Mouse (Mus musculus): ENCODE results near the gene Tmem268. TPM values are rescaled to one million over a fixed set of nuclear protein-coding genes. Genes with fewer than 3 reads are reported as not detected.

The Tmem268 gene
- polyA plus RNA-seq, 1 experiment from 2014 or later, result 3.8 TPM

- H3K4me2 ChIP-seq (ENCODE audit: low read length), result no peak overlapping the region
- H3K4me3 ChIP-seq (ENCODE audit: low read length), result no peak overlapping the region
- H3K27me3 ChIP-seq (replicated peaks; ENCODE audit: control insufficient read depth, insufficient read depth, low read length), result no peaks in the 10 kb centered on the region
- H3K27ac ChIP-seq (ENCODE audit: low read depth, low read length), result no peak overlapping the region
- H3K36me3 ChIP-seq (ENCODE audit: control insufficient read depth, insufficient read depth, low read length), result no peaks in the 10 kb centered on the region
- no peak overlapping the region for H3K9ac ChIP-seq (ENCODE audit: low read depth, low read length)
- H3K4me1 ChIP-seq (ENCODE audit: control insufficient read depth, insufficient read depth, low read depth, low read length), result 0 out of 2 replicates have a peak, but pooled peaks cover 10% of the 10 kb centered on the region
- no peak for ATAC-seq
- 83% methylated on average over 7 of the region's 7 CpGs for WGBS
- H3K9me3 ChIP-seq (ENCODE audit: control insufficient read depth, low read length), result no peaks in the 10 kb centered on the region
These were observed 3.5 kb downstream of the Tmem268 start for GRCm38 (mm10) chr4:63561861-63562675.

- no peak overlapping the region for H3K27ac ChIP-seq (ENCODE audit: low read depth, low read length)
- no peaks in the 10 kb centered on the region for H3K36me3 ChIP-seq (ENCODE audit: control insufficient read depth, insufficient read depth, low read length)
- H3K9ac ChIP-seq (ENCODE audit: low read depth, low read length), result no peak overlapping the region
- ATAC-seq, result no peak
- H3K27me3 ChIP-seq (replicated peaks; ENCODE audit: control insufficient read depth, insufficient read depth, low read length), result no peaks in the 10 kb centered on the region
- H3K4me1 ChIP-seq (ENCODE audit: control insufficient read depth, insufficient read depth, low read depth, low read length), result 0 out of 2 replicates have a peak, but pooled peaks cover 8% of the 10 kb centered on the region
- H3K4me3 ChIP-seq (ENCODE audit: low read length), result no peak overlapping the region
- no peak overlapping the region for H3K4me2 ChIP-seq (ENCODE audit: low read length)
- 81% methylated on average over 4 of the region's 4 CpGs for WGBS
- no peaks in the 10 kb centered on the region for H3K9me3 ChIP-seq (ENCODE audit: control insufficient read depth, low read length)
These were observed 4.2 kb downstream of the Tmem268 start for GRCm38 (mm10) chr4:63562742-63563141.

GRCm38 (mm10) chr4:63567712-63568390 lies 9.3 kb downstream of the Tmem268 start:
- Histone ChIP-seq H3K9me3 (ENCODE audit: control insufficient read depth, low read length) (no peaks in the 10 kb centered on the region), H3K4me2 (ENCODE audit: low read length) (no peak overlapping the region), H3K4me3 (ENCODE audit: low read length) (no peak overlapping the region), H3K27ac (ENCODE audit: low read depth, low read length) (no peak overlapping the region), H3K27me3 (replicated peaks; ENCODE audit: control insufficient read depth, insufficient read depth, low read length) (no peaks in the 10 kb centered on the region), H3K4me1 (ENCODE audit: control insufficient read depth, insufficient read depth, low read depth, low read length) (peaks cover 10% of the 10 kb centered on the region), H3K36me3 (ENCODE audit: control insufficient read depth, insufficient read depth, low read length) (no peaks in the 10 kb centered on the region), H3K9ac (ENCODE audit: low read depth, low read length) (no peak overlapping the region)
- WGBS, result 92% methylated on average over 8 of the region's 10 CpGs
- ATAC-seq, result 0 out of 2 replicates have a peak, but pooled peaks have one; percentile 15

GRCm38 (mm10) chr4:63569322-63569721 lies 10.7 kb downstream of the Tmem268 start:
- Histone ChIP-seq H3K9ac (ENCODE audit: low read depth, low read length) (no peak overlapping the region), H3K4me2 (ENCODE audit: low read length) (no peak overlapping the region), H3K4me3 (ENCODE audit: low read length) (no peak overlapping the region), H3K27ac (ENCODE audit: low read depth, low read length) (no peak overlapping the region), H3K36me3 (ENCODE audit: control insufficient read depth, insufficient read depth, low read length) (no peaks in the 10 kb centered on the region), H3K9me3 (ENCODE audit: control insufficient read depth, low read length) (no peaks in the 10 kb centered on the region), H3K4me1 (ENCODE audit: control insufficient read depth, insufficient read depth, low read depth, low read length) (peaks cover 10% of the 10 kb centered on the region), H3K27me3 (replicated peaks; ENCODE audit: control insufficient read depth, insufficient read depth, low read length) (no peaks in the 10 kb centered on the region)
- whole genome bisulfite sequencing, result 87% methylated on average over 8 of the region's 8 CpGs
- no peak for ATAC-seq

- Histone ChIP-seq H3K27ac (ENCODE audit: low read depth, low read length) (no peak overlapping the region), H3K36me3 (ENCODE audit: control insufficient read depth, insufficient read depth, low read length) (no peaks in the 10 kb centered on the region), H3K4me2 (ENCODE audit: low read length) (no peak overlapping the region), H3K4me1 (ENCODE audit: control insufficient read depth, insufficient read depth, low read depth, low read length) (peaks cover 10% of the 10 kb centered on the region), H3K9me3 (ENCODE audit: control insufficient read depth, low read length) (no peaks in the 10 kb centered on the region), H3K4me3 (ENCODE audit: low read length) (no peak overlapping the region), H3K9ac (ENCODE audit: low read depth, low read length) (no peak overlapping the region; the same call in 1 of the 2 replicates), H3K27me3 (replicated peaks; ENCODE audit: control insufficient read depth, insufficient read depth, low read length) (no peaks in the 10 kb centered on the region)
- ATAC-seq, result no peak
- 20% methylated on average over 7 of the region's 7 CpGs for WGBS
These were observed 11.7 kb downstream of the Tmem268 start for GRCm38 (mm10) chr4:63570208-63570781.

- Histone ChIP-seq H3K27me3 (replicated peaks; ENCODE audit: control insufficient read depth, insufficient read depth, low read length) (no peaks in the 10 kb centered on the region), H3K9me3 (ENCODE audit: control insufficient read depth, low read length) (no peaks in the 10 kb centered on the region), H3K36me3 (ENCODE audit: control insufficient read depth, insufficient read depth, low read length) (no peaks in the 10 kb centered on the region), H3K27ac (ENCODE audit: low read depth, low read length) (no peak overlapping the region), H3K4me3 (ENCODE audit: low read length) (no peak overlapping the region), H3K9ac (ENCODE audit: low read depth, low read length) (no peak overlapping the region), H3K4me1 (ENCODE audit: control insufficient read depth, insufficient read depth, low read depth, low read length) (peaks cover 10% of the 10 kb centered on the region), H3K4me2 (ENCODE audit: low read length) (no peak overlapping the region)
- WGBS, result 95% methylated on average over 5 of the region's 5 CpGs
- no peak for ATAC-seq
These were observed 14.0 kb downstream of the Tmem268 start for GRCm38 (mm10) chr4:63572621-63573020.

- Histone ChIP-seq H3K4me2 (ENCODE audit: low read length) (no peak overlapping the region), H3K27ac (ENCODE audit: low read depth, low read length) (no peak overlapping the region)
These were observed 21.1 kb downstream of the Tmem268 start for GRCm38 (mm10) chr4:63579649-63580048.

GRCm38 (mm10) chr4:63580078-63580477 lies 21.5 kb downstream of the Tmem268 start:
- Histone ChIP-seq H3K4me3 (ENCODE audit: low read length) (no peak overlapping the region), H3K27ac (ENCODE audit: low read depth, low read length) (no peak overlapping the region), H3K27me3 (replicated peaks; ENCODE audit: control insufficient read depth, insufficient read depth, low read length) (no peaks in the 10 kb centered on the region), H3K4me1 (ENCODE audit: control insufficient read depth, insufficient read depth, low read depth, low read length) (peaks cover 4% of the 10 kb centered on the region), H3K4me2 (ENCODE audit: low read length) (no peak overlapping the region), H3K9ac (ENCODE audit: low read depth, low read length) (no peak overlapping the region), H3K9me3 (ENCODE audit: control insufficient read depth, low read length) (no peaks in the 10 kb centered on the region), H3K36me3 (ENCODE audit: control insufficient read depth, insufficient read depth, low read length) (no peaks in the 10 kb centered on the region)
- WGBS, result 21% methylated on average over 6 of the region's 6 CpGs
- peak; percentile 87 for ATAC-seq

More at GRCm38 (mm10) chr4:63579649-63580048, 21.1 kb downstream of the Tmem268 start:
- Histone ChIP-seq H3K4me1 (ENCODE audit: control insufficient read depth, insufficient read depth, low read depth, low read length) (peaks cover 4% of the 10 kb centered on the region), H3K9ac (ENCODE audit: low read depth, low read length) (no peak overlapping the region), H3K4me3 (ENCODE audit: low read length) (no peak overlapping the region), H3K36me3 (ENCODE audit: control insufficient read depth, insufficient read depth, low read length) (no peaks in the 10 kb centered on the region), H3K27me3 (replicated peaks; ENCODE audit: control insufficient read depth, insufficient read depth, low read length) (no peaks in the 10 kb centered on the region), H3K9me3 (ENCODE audit: control insufficient read depth, low read length) (no peaks in the 10 kb centered on the region)
- no peak for ATAC-seq
- WGBS, result 80% methylated on average over 14 of the region's 14 CpGs

- no peak overlapping the region for H3K4me2 ChIP-seq (ENCODE audit: low read length)
- no peak for ATAC-seq
- no peaks in the 10 kb centered on the region for H3K9me3 ChIP-seq (ENCODE audit: control insufficient read depth, low read length)
- no peak overlapping the region for H3K4me3 ChIP-seq (ENCODE audit: low read length)
- H3K4me1 ChIP-seq (ENCODE audit: control insufficient read depth, insufficient read depth, low read depth, low read length), result peaks cover 4% of the 10 kb centered on the region
- WGBS, result 77% methylated on average over 5 of the region's 5 CpGs
- no peak overlapping the region for H3K9ac ChIP-seq (ENCODE audit: low read depth, low read length)
- no peaks in the 10 kb centered on the region for H3K36me3 ChIP-seq (ENCODE audit: control insufficient read depth, insufficient read depth, low read length)
- H3K27ac ChIP-seq (ENCODE audit: low read depth, low read length), result no peak overlapping the region
- no peaks in the 10 kb centered on the region for H3K27me3 ChIP-seq (replicated peaks; ENCODE audit: control insufficient read depth, insufficient read depth, low read length)
These were observed 24.0 kb downstream of the Tmem268 start for GRCm38 (mm10) chr4:63582580-63582979.
